Comparison of ENCODE assay signal across 9 mouse cellular contexts in genomic region chr13:109239296-109239695, GRCm38 (mm10).
A peak's percentile ranks its signal among the peaks of the same experiment; 100 is the strongest.
DNase-seq lines count a peak whose midpoint lies in the region; ATAC-seq and TF ChIP-seq lines count a peak whose summit lies in the region.
"Had no signal": no experiment of that assay in that cellular context is flagged by ENCODE, and none has a peak within 500 bp of the region (broad histone marks: within the 10 kb centered on the region; RNA-seq: fewer than 3 reads in every experiment).

No protein-coding gene starts in this region.

- 56% methylated on average over 11 of the region's 11 CpGs for WGBS in heart, embryonic 16.5 days
- WGBS in limb, embryonic 14.5 days, result 57% methylated on average over 11 of the region's 11 CpGs

- ATAC-seq in heart, embryonic 16.5 days (replicated peaks; ENCODE audit: extremely low read depth, insufficient read depth, low FRiP score), result peak; percentile 61
- ATAC-seq in limb, embryonic 14.5 days (ENCODE audit: low FRiP score, low read depth), result no peak
- peak; percentile 88 for ATAC-seq in monocyte, adult 5-6 weeks (replicated peaks; ENCODE audit: insufficient number of reproducible peaks, low FRiP score, low TSS enrichment, poor library complexity, severe bottlenecking)

- TF ChIP-seq CTCF in layer of hippocampus, adult 2 months (conservative IDR thresholded peaks at IDR 0.05), result no peak

- H3K36me3 ChIP-seq in heart, embryonic 16.5 days (ENCODE audit: control insufficient read depth, insufficient read depth), result no peaks in the 10 kb centered on the region
- H3K36me3 ChIP-seq in limb, embryonic 14.5 days (ENCODE audit: control insufficient read depth, insufficient read depth, low read length), result no peaks in the 10 kb centered on the region

- DNase-seq in layer of hippocampus, adult 2 months (ENCODE audit: low spot score in 2 of 2), result peak; percentile 27 to 40
- no peak for DNase-seq in layer of hippocampus, postnatal 36 days
- peak; percentile 11 for DNase-seq in adrenal gland, postnatal 25 days
- peak; percentile 25 for DNase-seq in limb, embryonic 14.5 days (ENCODE audit: low spot score)
- no peak for DNase-seq in frontal cortex, postnatal 25 days (ENCODE audit: low spot score in 2 of 2)
- DNase-seq in right cerebral cortex, adult 18-20 months, result no peak

- H3K27ac ChIP-seq in layer of hippocampus, adult 2 months, result peak overlapping the region; percentile 20; the same call in 1 of the 2 replicates
- H3K27ac ChIP-seq in heart, embryonic 16.5 days (ENCODE audit: low read length), result peak overlapping the region; percentile 61
- H3K27ac ChIP-seq in limb, embryonic 14.5 days (replicated peaks; ENCODE audit: low read depth, low read length), result no peak overlapping the region; the same call in 1 of the 2 replicates

- H3K4me1 ChIP-seq in heart, embryonic 16.5 days (ENCODE audit: control insufficient read depth, insufficient read depth, low read length), result no peaks in the 10 kb centered on the region
- 0 out of 2 replicates have a peak, but pooled peaks cover 6% of the 10 kb centered on the region for H3K4me1 ChIP-seq in limb, embryonic 14.5 days (ENCODE audit: control insufficient read depth, insufficient read depth, low read length)

- TF ChIP-seq POLR2A in limb, embryonic 14.5 days (IDR thresholded peaks at IDR 0.05; ENCODE audit: borderline replicate concordance, extremely low read depth, insufficient read depth, insufficient read length), result no peak

- peak overlapping the region; percentile 27; the same call in 1 of the 2 replicates for H3K4me3 ChIP-seq in layer of hippocampus, adult 2 months
- no peak overlapping the region for H3K4me3 ChIP-seq in heart, embryonic 16.5 days (ENCODE audit: low read length)
- no peak overlapping the region for H3K4me3 ChIP-seq in limb, embryonic 14.5 days (replicated peaks; ENCODE audit: low read length)
- H3K4me3 ChIP-seq: myocyte had no signal

- no peaks in the 10 kb centered on the region for H3K27me3 ChIP-seq in heart, embryonic 16.5 days (ENCODE audit: control insufficient read depth, insufficient read depth, low read length)
- no peaks in the 10 kb centered on the region for H3K27me3 ChIP-seq in limb, embryonic 14.5 days (ENCODE audit: control insufficient read depth, insufficient read depth, low read length)

- no peak overlapping the region for H3K9ac ChIP-seq in heart, embryonic 16.5 days (ENCODE audit: low read length)
- H3K9ac ChIP-seq in limb, embryonic 14.5 days (ENCODE audit: low read depth, low read length, severe bottlenecking), result no peak overlapping the region

- H3K4me2 ChIP-seq in heart, embryonic 16.5 days (ENCODE audit: low read depth, low read length), result peak overlapping the region; percentile 5; the same call in 1 of the 2 replicates
- H3K4me2 ChIP-seq in limb, embryonic 14.5 days (replicated peaks; ENCODE audit: low read depth, low read length, severe bottlenecking), result no peak overlapping the region

- no peaks in the 10 kb centered on the region for H3K9me3 ChIP-seq in heart, embryonic 16.5 days (replicated peaks; ENCODE audit: control insufficient read depth, low read length)
- no peaks in the 10 kb centered on the region for H3K9me3 ChIP-seq in limb, embryonic 14.5 days (ENCODE audit: control insufficient read depth, low read length)

Comparison
In these comparisons a context has a peak if more than half of its experiments do, and no peak if none do; other contexts are left out.
1. DNase-seq: peak in layer of hippocampus, adult 2 months (2 of 2), adrenal gland, postnatal 25 days (single experiment) and limb, embryonic 14.5 days (single experiment); none in layer of hippocampus, postnatal 36 days (0 of 2), frontal cortex, postnatal 25 days (0 of 2) and right cerebral cortex, adult 18-20 months (single experiment).